Mouse (Mus musculus) spleen, adult 2 months (tissue): ENCODE data around the gene Stub1. TPM values are rescaled to one million over a fixed set of nuclear protein-coding genes. Genes with fewer than 3 reads are reported as not detected.

Experiments
- DNase-seq, 2 experiments: peaks; one replicate each; pipeline versions ENCODE4 v3.0.0 to v3.0.0-alpha.2; 2012 to 2021; ENCODE audit warnings: low spot score in 2 of 2, low read depth in 1 of 2
- H3K27ac ChIP-seq: fragments of 200-500 bp; 2 replicates; pipeline ENCODE4 v1.5.1; 2012; ENCODE audit warnings: low read length, inconsistent platforms; ENCODE audit not compliant: insufficient read depth
- H3K27me3 ChIP-seq: fragments of 200-500 bp; 2 replicates; pipeline ENCODE4 v1.6.1; 2012; ENCODE audit warnings: mild to moderate bottlenecking, moderate library complexity, low read length, inconsistent platforms; ENCODE audit not compliant: control insufficient read depth, insufficient read depth
- H3K36me3 ChIP-seq: fragments of 200-500 bp; 2 replicates; pipeline ENCODE4 v1.6.1; 2012; ENCODE audit warnings: mild to moderate bottlenecking, low read length, inconsistent platforms; ENCODE audit not compliant: control insufficient read depth, insufficient read depth
- H3K4me1 ChIP-seq: fragments of 200-500 bp; 2 replicates; pipeline ENCODE4 v1.6.1; 2011; ENCODE audit warnings: inconsistent platforms; ENCODE audit not compliant: control insufficient read depth, insufficient read depth, insufficient read length
- H3K4me3 ChIP-seq: fragments of 200-500 bp; 2 replicates; pipeline ENCODE4 v1.5.1; 2011; ENCODE audit warnings: mild to moderate bottlenecking, inconsistent platforms; ENCODE audit not compliant: insufficient read depth, insufficient read length; ENCODE audit errors: extremely low read depth
- CTCF ChIP-seq: fragments of 200-500 bp; IDR thresholded peaks from 2 replicates; pipeline ENCODE4 v1.5.1; 2011; ENCODE audit warnings: mild to moderate bottlenecking, inconsistent platforms; ENCODE audit not compliant: insufficient read depth, insufficient read length, insufficient replicate concordance; ENCODE audit errors: extremely low read depth
- POLR2A ChIP-seq: fragments of 200-500 bp; IDR thresholded peaks from 2 replicates; pipeline ENCODE4 v1.6.1; 2011; ENCODE audit warnings: low read depth, low read length, inconsistent platforms
- WGBS: fragments of 180-500 bp; shearing (Covaris S2); methylation state at CpG from one replicate; pipeline ENCODE4 v1.1.7; 2018; 5-methylcytosine and 5-hydroxymethylcytosine counted together
- polyA plus RNA-seq: library from polyadenylated mRNA; depleted of rRNA; stranded (reverse); fragments of >200 nt; gene quantifications from 2 replicates; pipeline ENCODE4 v1.2.3, GENCODE M21; 2012

Stub1 gene
- polyA plus RNA-seq, 1 experiment: 85.4 TPM

DNA sequence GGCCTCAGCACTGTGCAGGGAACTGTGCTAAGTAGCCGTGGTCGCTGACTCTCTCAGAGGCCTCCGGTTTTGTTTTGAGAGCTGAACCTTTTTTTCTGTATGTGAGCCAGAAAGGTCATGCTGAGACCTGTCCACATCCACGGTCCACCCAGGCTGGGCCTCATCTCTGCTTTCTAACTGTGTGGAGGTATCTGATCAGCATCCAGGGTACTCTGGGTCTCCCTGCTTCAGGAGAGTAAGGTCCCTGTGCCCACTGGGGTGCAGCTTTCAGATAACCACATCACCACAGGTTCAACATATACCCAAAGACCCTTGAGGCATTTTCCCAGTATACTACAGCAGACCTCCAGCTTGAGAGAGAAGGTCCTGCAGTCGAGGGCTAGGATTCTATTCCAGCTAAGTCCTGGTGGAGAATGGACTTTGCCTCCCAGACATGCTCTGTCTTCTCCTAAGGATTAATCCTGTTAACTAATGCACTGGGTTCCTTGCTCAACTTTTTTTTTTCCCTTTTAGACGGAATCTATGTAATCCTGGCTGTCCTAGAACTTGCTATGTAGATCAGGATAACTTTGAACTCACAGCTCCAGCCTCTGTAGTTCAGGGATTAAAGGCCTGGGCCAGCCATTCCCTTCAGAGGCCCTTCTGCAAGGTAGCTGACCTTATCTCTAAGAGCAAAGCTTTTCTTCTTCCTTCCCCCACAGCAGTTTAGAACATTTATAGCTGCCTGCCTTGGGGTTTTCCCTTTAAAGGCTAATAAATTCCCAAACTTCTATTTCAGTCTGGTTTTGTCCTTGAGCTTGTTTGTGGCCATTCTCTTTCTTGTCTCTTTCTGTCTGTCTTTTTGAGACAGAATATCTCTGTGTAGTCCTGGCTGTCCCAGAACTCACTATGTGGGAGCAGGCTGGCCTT lies 28.8 kb upstream of the Stub1 start:
- no peaks in the 10 kb centered on the region for H3K27me3 ChIP-seq
- H3K36me3 ChIP-seq: no peaks in the 10 kb centered on the region
- TF ChIP-seq POLR2A (no peak), CTCF (no peak)
- peak overlapping the region; percentile 67 for H3K4me3 ChIP-seq
- H3K27ac ChIP-seq: peak overlapping the region; percentile 66
- H3K4me1 ChIP-seq: peaks cover 3% of the 10 kb centered on the region; the same call in 1 of the 2 replicates
- 17% methylated on average over 6 of the region's 6 CpGs for WGBS
- no peak for DNase-seq

DNA sequence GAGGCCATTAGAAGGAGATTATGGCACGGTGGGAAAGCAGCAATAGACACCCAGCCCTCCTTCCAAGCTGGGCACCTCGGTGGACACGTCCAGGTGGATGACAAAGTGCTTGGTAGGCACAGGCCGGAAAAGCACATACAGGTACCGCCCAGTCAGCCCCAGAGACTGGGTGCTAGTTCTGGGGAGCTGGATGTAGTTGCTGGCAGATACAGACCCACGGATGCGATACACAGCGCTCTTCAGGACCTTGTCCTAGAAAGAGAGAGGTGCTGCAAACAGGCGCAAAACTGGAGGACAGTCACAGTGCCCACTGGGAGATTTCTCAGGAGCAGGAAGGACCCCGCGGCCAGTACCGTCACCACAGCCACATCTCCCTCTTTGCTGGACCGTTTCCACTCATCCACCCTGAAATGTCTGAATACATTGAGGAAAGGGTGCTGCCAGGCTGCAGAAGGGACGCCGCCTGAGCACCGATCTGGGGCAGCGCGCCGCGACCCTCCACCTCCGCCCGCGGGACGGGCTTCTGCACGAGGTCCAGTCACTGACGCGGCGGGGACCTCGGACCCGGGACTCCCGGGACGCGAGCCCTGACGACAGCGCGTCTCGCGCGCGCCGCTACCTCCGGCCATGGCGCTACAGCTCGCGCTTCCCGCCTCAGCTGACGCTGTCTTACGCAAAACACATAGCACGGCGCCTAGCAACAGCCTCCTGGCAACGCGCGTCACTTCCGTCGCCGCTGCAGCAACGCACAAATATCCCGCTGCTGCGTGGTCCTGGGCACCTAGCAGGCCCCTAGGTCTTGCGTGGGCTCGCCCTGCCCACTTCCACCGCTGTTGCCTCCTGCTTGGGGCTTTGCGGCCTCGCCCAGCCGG lies 27.9 kb upstream of the Stub1 start, which contains the start of gene Wdr90:
Wdr90 (minus strand) TSS at position 670 of the 872 bp plus-strand sequence.
- peak; percentile 85 to 88 for DNase-seq
- no peaks in the 10 kb centered on the region for H3K36me3 ChIP-seq
- WGBS: 4% methylated on average over 63 of the region's 65 CpGs
- H3K4me3 ChIP-seq: peak within 1 kb of the TSS; percentile 67
- TF ChIP-seq CTCF (no peak), POLR2A (0 out of 2 replicates have a peak, but pooled peaks have one; percentile 21)
- peaks cover 3% of the 10 kb centered on the region; the same call in 1 of the 2 replicates for H3K4me1 ChIP-seq
- H3K27ac ChIP-seq: peak within 1 kb of the TSS; percentile 66
- no peaks in the 10 kb centered on the region for H3K27me3 ChIP-seq

- 91% methylated on average over 6 of the region's 6 CpGs for WGBS
- Histone ChIP-seq H3K27me3 (no peaks in the 10 kb centered on the region), H3K27ac (no peak overlapping the region), H3K4me3 (no peak overlapping the region), H3K4me1 (peaks cover 3% of the 10 kb centered on the region; the same call in 1 of the 2 replicates), H3K36me3 (no peaks in the 10 kb centered on the region)
- TF ChIP-seq POLR2A (no peak), CTCF (no peak)
- no peak for DNase-seq
Measured at GRCm38 (mm10) chr17:25860229-25860628, 27.0 kb upstream of the Stub1 start.

- Histone ChIP-seq H3K36me3 (peaks cover 26% of the 10 kb centered on the region), H3K27me3 (no peaks in the 10 kb centered on the region), H3K27ac (peak within 1 kb of the TSS; percentile 86), H3K4me1 (peaks cover 15% of the 10 kb centered on the region), H3K4me3 (peak within 1 kb of the TSS; percentile 84)
- peak; percentile 36; the same call in 1 of the 2 replicates for TF ChIP-seq CTCF
- TF ChIP-seq POLR2A: peak; percentile 53; the same call in 1 of the 2 replicates
- DNase-seq: peak; percentile 81 to 97
- WGBS: 0% methylated on average over 21 of the region's 21 CpGs
Measured at GRCm38 (mm10) chr17:25844396-25844901, 11.2 kb upstream of the Stub1 start, which contains the start of gene Rhot2. Gene Rhot2 (minus strand): TSS chr17:25844851.

DNA sequence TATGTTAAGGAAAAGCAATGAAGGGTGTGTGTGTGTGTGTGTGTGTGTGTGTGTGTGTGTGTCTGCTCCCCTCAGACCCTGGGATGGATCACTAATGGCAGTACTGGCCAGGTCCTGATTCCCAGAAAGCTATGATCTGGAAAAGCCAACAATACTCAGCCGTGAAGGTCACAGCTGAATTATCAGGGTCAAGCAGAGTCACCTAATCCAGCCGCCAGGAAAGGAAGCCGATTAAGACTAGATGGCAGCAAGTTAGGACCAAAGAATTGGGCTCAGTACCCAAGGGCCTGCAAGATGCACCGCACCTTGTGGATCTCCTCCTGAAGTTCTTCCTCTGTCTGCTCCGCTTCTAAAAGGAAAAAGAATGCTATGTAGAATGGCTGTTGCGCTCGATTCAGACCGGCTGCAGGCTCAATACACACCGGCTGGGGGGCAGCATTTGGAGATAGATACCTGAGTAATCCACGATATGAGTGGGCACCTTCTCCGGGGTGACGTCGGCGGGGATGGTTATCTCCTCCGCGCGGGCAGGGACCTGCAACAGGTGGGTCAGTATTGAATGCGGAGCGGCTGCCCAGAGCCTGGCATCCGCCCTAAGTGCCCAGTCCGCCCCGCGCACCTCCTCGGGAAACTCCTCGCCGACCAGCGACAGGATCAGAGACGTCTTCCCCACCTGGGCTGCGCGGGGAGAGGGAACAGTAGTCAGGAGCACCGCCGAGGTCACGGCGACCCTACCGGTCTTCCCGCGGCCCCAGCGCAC lies 10.6 kb upstream of the Stub1 start:
- Histone ChIP-seq H3K36me3 (peaks cover 30% of the 10 kb centered on the region), H3K27me3 (no peaks in the 10 kb centered on the region), H3K4me1 (peaks cover 15% of the 10 kb centered on the region), H3K4me3 (peak overlapping the region; percentile 84), H3K27ac (peak overlapping the region; percentile 86)
- WGBS: 1% methylated on average over 38 of the region's 38 CpGs
- no peak for DNase-seq
- TF ChIP-seq POLR2A: no peak
- no peak for TF ChIP-seq CTCF

DNA sequence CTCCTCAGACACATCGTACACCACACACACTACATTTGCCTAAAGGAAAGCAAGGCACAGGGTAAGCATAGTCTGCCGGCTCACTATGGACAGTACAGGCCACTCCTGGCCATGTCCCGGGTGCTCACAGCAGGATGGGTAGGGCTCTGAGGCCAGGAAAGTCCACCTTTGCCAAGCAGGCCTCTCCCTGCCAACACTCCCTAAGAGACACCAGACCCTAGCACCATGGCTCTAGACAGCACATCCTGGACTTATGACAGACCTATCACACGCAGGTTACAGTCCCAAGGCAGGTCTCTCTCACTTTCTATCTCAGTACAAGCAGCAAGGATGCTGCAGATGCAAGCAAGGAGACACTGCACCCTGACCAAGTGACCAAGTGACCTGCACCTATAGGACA lies 9.9 kb upstream of the Stub1 start:
- Histone ChIP-seq H3K4me1 (peaks cover 15% of the 10 kb centered on the region), H3K4me3 (no peak overlapping the region), H3K27me3 (no peaks in the 10 kb centered on the region), H3K27ac (no peak overlapping the region), H3K36me3 (peaks cover 30% of the 10 kb centered on the region)
- TF ChIP-seq POLR2A (no peak), CTCF (no peak)
- no peak for DNase-seq
- WGBS: 91% methylated on average over 4 of the region's 4 CpGs
